Mouse (Mus musculus) neutrophil, adult 5-6 weeks (primary cell): ENCODE results near the gene Adamts6. TPM values are rescaled to one million over a fixed set of nuclear protein-coding genes. Genes with fewer than 3 reads are reported as not detected.

Experiments
- ATAC-seq: fragments of 151-379, 151-347 bp; 2 replicates; pipeline ENCODE4 v1.8.0; 2017; ENCODE audit warnings: mild to moderate bottlenecking, moderate TSS enrichment; ENCODE audit not compliant: insufficient number of reproducible peaks, poor library complexity, low FRiP score, severe bottlenecking; ENCODE audit errors: extremely low read depth
- total RNA-seq: library from RNA; stranded (forward); fragments of 200-1000 nt; gene quantifications from 2 replicates; pipeline ENCODE4 v1.2.3, GENCODE M21; 2017

Gene Adamts6
- total RNA-seq, 1 experiment from 2014 or later, result 36.1 TPM

- ATAC-seq, result no peak
Observed at GRCm38 (mm10) chr13:104509561-104510493, 222.2 kb downstream of the Adamts6 start.

- no peak for ATAC-seq
Observed at GRCm38 (mm10) chr13:104510766-104511165, 223.1 kb downstream of the Adamts6 start.

DNA sequence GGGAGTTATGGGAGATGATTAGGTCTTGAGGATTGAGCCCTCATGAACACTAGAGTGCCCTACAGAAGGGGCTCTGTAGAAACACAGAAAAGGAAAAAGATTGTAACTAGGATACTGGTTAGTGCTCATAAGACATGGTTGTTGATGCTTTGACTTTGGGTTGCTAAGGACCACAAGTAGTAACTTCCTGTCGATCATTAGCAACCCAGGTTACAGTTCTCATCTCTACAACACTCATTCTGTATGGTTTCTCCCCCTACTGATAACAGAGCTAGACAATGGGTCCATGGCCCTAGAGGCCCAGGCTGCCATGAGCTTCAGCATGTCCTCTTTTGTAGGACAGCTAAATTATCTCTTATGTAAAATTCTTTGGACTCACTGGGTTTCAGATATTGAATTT, 227.4 kb downstream of the Adamts6 start:
- no peak for ATAC-seq

GRCm38 (mm10) chr13:104516146-104516545, 228.5 kb downstream of the Adamts6 start:
- no peak for ATAC-seq

- no peak for ATAC-seq
Observed at GRCm38 (mm10) chr13:104516766-104517364, 229.2 kb downstream of the Adamts6 start.

DNA sequence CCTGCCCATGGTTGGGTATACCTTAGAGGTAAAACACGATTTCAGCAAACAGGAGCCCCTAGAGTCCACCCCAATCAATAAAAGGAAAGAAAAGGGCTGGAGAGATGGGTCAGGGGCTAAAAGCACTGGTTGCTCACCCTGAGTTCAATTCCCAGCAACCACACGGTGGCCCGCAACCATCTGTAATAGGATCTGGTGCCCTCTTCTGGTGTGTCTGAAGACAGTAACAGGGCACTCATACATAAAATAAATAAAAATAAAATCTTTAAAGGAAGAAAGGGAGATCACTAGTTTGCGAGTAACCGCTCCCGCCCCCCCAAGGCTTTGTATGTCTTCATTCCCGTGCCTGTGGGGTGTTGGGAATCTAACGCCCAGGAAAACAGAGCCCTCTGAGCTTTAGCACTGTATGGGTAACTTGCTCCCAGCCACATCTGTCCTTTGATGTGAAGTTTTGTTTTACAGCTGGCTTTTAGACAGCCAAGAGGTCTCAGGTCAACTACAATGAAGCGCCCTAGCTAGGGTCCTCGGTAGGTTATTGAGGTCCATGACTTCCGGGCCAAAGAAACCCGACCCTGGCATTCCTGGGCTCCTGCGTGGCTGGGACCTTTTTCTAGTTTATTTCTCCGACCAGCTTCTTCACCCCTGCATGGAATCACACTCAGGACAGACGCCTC, 230.1 kb downstream of the Adamts6 start:
- ATAC-seq, result no peak

GRCm38 (mm10) chr13:104518312-104519005, 230.8 kb downstream of the Adamts6 start:
- ATAC-seq, result no peak

DNA sequence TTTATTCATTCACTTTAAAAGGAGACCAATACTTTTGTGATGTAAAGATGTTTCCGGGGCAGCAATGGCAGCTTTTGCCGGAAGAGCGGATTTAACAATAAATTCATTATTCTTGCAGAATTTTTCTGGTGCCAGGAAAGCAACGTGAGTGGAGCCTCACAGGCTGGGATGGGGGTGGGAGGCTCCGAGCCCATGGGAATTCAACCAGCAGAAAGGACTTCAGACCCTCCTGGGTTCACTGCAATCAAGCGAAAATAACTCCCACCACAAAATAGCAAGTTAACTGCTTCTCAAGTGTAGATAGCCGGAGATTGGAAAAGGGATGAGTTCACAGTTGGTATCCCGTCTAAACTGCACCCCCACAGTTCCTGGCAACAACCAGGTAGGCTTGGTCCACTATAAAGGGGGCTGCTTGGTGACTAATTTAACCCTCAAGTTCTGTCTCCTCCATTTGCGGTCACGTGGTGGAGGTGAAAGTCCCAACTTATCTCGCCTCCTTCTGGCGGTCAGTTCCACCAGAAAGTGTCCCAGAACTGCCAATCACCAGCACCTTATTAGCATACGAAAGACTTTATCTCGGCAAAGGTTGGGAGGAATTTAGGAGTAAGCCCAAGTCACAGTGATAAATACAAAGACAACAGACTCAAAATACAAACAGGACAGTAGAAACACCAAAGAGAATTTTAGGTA, 231.5 kb downstream of the Adamts6 start:
- no peak for ATAC-seq

- ATAC-seq, result no peak
Observed at GRCm38 (mm10) chr13:104519981-104520380, 232.3 kb downstream of the Adamts6 start.

- ATAC-seq, result no peak
Observed at GRCm38 (mm10) chr13:104520461-104520860, 232.8 kb downstream of the Adamts6 start.

DNA sequence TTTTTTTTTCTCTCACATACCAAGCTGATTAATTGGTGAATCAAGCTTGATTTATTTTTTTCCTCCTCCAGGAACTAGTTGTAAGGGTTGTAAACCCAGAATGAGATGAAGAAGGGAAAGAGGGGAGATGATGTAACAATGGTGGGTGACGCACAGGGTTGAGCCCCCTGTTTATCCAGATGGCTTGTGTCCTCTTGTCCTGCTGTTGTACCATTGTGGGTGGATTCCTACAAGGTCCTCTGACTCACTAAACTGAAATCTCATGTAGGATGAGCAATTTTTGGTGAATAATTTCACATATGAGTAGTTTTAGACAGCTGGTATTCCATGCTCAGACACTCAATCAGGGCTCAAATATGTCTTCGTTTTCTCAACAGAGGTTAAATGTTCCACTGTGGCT, 233.9 kb downstream of the Adamts6 start:
- ATAC-seq, result no peak

DNA sequence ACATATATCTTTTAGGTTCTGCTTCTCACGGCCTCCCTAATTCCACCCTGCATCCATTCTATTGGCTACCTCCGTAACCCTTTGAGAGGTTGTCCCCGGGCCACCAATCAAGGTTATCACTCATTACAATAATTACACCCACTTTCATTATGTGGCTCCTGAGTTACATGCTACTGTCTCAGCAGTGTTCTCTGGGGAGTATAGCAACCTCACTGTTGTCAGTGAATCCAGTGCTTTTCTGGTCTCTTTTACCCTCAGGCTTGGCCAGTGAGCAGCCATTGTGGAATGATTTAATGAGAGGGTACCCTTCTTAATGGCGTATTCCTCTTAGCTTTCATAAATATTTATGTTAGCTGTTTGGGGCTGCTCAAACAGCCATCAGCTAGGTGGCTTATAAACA, 238.0 kb downstream of the Adamts6 start:
- ATAC-seq, result no peak

GRCm38 (mm10) chr13:104529238-104529637, 241.6 kb downstream of the Adamts6 start:
- no peak for ATAC-seq

GRCm38 (mm10) chr13:104531841-104532240, 244.2 kb downstream of the Adamts6 start:
- ATAC-seq, result no peak

GRCm38 (mm10) chr13:104532723-104533122, 245.1 kb downstream of the Adamts6 start:
- no peak for ATAC-seq

DNA sequence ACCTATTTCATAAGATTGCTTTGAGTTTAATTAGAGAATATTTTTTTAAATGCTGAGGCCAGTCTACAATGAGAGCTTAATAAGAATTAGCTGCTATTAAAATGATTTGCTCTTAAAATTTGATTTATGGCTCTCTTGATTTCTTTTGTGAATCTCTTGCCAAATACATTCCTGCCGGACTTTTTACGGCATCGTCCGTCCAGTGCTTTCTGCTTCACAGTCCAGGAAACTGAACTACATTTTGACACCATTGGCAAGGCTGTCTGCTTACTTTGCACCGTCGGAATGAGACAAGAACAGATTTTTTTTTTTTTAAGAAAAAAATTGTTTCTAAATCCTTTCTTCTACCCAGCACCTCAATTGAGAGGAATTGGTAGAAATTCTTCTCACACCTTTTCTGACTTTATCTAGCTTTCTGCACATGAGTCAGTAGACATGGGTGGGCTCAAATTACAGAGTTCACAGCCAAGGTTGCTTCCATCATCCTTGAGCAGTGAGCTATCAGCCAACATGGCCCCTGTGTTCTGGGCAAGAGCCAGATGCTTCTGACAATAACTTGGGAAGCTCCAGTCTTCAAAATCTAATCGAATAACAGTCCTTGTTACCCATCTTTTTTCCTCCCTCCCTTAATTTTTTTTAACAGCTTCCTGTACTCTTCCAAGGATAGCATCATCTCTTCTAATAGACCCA, 246.3 kb downstream of the Adamts6 start:
- ATAC-seq, result no peak

DNA sequence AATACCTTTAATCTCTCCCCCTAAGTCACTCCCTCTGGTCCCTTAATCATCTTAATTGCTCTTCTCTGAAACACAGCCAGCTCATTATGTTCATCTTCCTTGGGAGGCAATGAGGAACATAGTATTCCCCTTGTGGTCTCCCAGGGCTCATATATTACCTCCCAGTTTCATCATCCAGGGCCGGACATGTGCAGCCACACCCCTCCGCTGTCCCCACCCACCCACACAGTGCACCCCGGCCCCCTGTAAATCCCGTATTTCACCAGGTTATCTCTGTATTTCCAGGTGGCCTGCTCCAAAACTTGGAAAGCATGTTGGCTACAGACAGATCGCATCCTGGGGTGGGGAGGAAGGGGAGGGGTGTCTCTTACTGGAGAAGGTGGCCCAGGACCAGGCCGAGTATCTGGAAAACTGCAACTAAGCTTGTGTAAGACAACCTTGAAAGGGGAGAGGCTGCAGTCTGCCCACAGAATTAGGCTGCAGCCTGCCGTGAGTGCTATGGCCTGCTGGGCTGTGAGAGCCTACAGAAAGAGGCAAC, 253.3 kb downstream of the Adamts6 start:
- ATAC-seq, result no peak
